Mouse (Mus musculus): ENCODE measurements around the gene Eif2b2. TPM values are rescaled to one million over a fixed set of nuclear protein-coding genes. Genes with fewer than 3 reads are reported as not detected.

Eif2b2 gene
- total and polyA plus RNA-seq, 3 experiments: 150 to 193 TPM; not detected in 1

DNA sequence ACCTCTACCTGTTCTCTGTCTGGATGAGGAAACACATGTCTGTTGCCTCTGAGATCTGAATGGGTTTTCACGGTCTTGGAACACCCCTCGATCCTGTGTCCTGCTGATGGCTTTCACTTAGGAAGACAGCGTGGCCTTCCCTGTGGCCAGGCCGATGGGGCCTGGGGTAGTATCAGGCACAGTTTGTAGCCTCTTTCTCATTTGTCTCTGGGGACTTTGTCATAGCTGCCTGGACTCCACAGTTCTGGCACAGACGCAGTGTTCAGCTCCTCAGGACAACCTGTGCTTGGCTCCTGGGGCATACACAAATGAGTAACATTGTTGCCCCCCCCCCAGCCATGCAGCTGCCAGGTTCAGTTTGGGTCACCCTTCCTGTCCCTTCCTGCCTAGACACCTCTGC lies 24.2 kb upstream of the Eif2b2 start:
- no peak for DNase-seq (ENCODE audit: low read depth, low spot score)
- peaks cover 0 to 8% of the 10 kb centered on the region in 2 experiments; a peak in 3 of 4 replicates for H3K4me1 ChIP-seq (ENCODE audit: control insufficient read depth in 1 of 2, insufficient read depth in 2 of 2, low read length in 2 of 2)
- no peak overlapping the region for H3K4me3 ChIP-seq (ENCODE audit: control insufficient read depth in 1 of 2, insufficient read depth in 1 of 2, low read depth in 2 of 2, low read length in 2 of 2)
- no peaks in the 10 kb centered on the region for H3K79me2 ChIP-seq (ENCODE audit: control insufficient read depth, insufficient read depth, low read length, poor library complexity)
- peaks cover 2 to 4% of the 10 kb centered on the region in 2 experiments; a peak in 2 of 4 replicates for H3K27me3 ChIP-seq (ENCODE audit: control insufficient read depth in 1 of 2, insufficient read depth in 2 of 2, low read length in 2 of 2)
- H3K9ac ChIP-seq (ENCODE audit: control insufficient read depth, low read depth, low read length, poor library complexity, severe bottlenecking): no peak overlapping the region
- no peak overlapping the region for H3K27ac ChIP-seq (ENCODE audit: control insufficient read depth, low read depth, low read length)
- TF ChIP-seq POLR2AphosphoS2 (IDR thresholded peaks at IDR 0.05; ENCODE audit: low read length): no peak
- TF ChIP-seq ETS1 (IDR thresholded peaks at IDR 0.05; ENCODE audit: low read depth, low read length): no peak
- no peaks in the 10 kb centered on the region for H3K9me3 ChIP-seq (replicated peaks; ENCODE audit: insufficient read depth, low read length)
- H3K36me3 ChIP-seq (ENCODE audit: control insufficient read depth in 1 of 2, insufficient read depth in 2 of 2, low read length in 2 of 2): no peaks in the 10 kb centered on the region; a peak in 1 of 4 replicates

DNA sequence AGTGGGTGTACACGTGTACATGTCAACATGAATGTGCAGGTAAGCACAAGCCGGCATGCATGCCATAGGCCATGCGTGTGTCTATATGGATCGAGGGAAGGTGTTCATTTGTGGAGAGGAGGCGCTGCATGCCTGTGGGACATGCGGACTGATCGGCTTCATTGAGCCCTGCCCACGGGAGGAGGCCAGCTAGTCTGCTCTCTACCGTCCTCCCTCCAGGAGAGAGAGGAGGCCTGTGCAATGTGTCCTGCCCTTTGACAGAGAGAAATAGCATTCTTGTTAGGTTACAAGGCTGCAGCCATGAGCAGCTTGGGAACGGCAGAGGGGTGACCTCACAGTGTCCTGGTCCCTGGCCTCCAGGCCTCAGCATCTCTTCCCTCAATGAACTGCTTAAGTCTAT lies 23.1 kb upstream of the Eif2b2 start:
- DNase-seq (ENCODE audit: low read depth, low spot score): no peak
- TF ChIP-seq TAL1 (IDR thresholded peaks at IDR 0.05; ENCODE audit: low read length): no peak
- TF ChIP-seq E2F4 (IDR thresholded peaks at IDR 0.05; ENCODE audit: borderline replicate concordance, low read depth, low read length): no peak
- TF ChIP-seq EP300 (IDR thresholded peaks at IDR 0.05; ENCODE audit: low read depth in 1 of 2, low read length in 2 of 2): no peak
- TF ChIP-seq ZKSCAN1 (IDR thresholded peaks at IDR 0.05; ENCODE audit: low read depth, low read length): no peak
- H3K4me1 ChIP-seq (ENCODE audit: control insufficient read depth in 1 of 2, insufficient read depth in 2 of 2, low read length in 2 of 2): peaks cover 0 to 5% of the 10 kb centered on the region in 2 experiments; a peak in 2 of 4 replicates
- no peak overlapping the region for H3K27ac ChIP-seq (ENCODE audit: control insufficient read depth, low read depth, low read length)
- H3K4me3 ChIP-seq (ENCODE audit: control insufficient read depth in 1 of 2, insufficient read depth in 1 of 2, low read depth in 2 of 2, low read length in 2 of 2): no peak overlapping the region
- H3K27me3 ChIP-seq (ENCODE audit: control insufficient read depth in 1 of 2, insufficient read depth in 2 of 2, low read length in 2 of 2): peaks cover 2 to 4% of the 10 kb centered on the region in 2 experiments; a peak in 2 of 4 replicates
- H3K79me2 ChIP-seq (ENCODE audit: control insufficient read depth, insufficient read depth, low read length, poor library complexity): no peaks in the 10 kb centered on the region
- no peaks in the 10 kb centered on the region for H3K36me3 ChIP-seq (ENCODE audit: control insufficient read depth in 1 of 2, insufficient read depth in 2 of 2, low read length in 2 of 2)
- H3K9ac ChIP-seq (ENCODE audit: control insufficient read depth, low read depth, low read length, poor library complexity, severe bottlenecking): no peak overlapping the region
- no peaks in the 10 kb centered on the region for H3K9me3 ChIP-seq (replicated peaks; ENCODE audit: insufficient read depth, low read length)

DNA sequence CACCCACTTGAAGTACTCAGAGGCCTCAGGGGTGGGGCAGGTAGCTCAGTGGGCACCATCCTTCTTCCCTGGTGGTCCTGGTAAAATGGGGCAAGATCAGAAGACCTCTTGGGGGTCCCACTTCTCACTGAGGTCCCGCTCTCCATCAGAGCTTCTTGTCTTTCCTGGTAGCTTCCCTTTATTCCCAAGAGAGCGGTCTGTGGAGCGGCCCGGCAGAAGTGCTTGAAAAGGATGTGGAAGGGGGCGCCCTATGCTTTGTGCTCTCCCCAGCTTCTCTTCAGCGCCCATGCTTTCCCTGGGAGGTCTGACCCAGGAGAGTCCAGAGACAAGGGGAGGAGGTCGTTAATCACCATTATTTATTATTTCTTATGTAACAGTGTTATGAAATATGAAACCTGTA lies 21.9 kb upstream of the Eif2b2 start:
- Histone ChIP-seq H3K4me1 (ENCODE audit: control insufficient read depth in 1 of 2, insufficient read depth in 2 of 2, low read length in 2 of 2) (peaks cover 0 to 5% of the 10 kb centered on the region in 2 experiments; a peak in 2 of 4 replicates), H3K79me2 (ENCODE audit: control insufficient read depth, insufficient read depth, low read length, poor library complexity) (no peaks in the 10 kb centered on the region), H3K4me3 (ENCODE audit: control insufficient read depth in 1 of 2, insufficient read depth in 1 of 2, low read depth in 2 of 2, low read length in 2 of 2) (no peak overlapping the region), H3K27ac (ENCODE audit: control insufficient read depth, low read depth, low read length) (no peak overlapping the region), H3K9ac (ENCODE audit: control insufficient read depth, low read depth, low read length, poor library complexity, severe bottlenecking) (no peak overlapping the region), H3K36me3 (ENCODE audit: control insufficient read depth in 1 of 2, insufficient read depth in 2 of 2, low read length in 2 of 2) (no peaks in the 10 kb centered on the region), H3K9me3 (replicated peaks; ENCODE audit: insufficient read depth, low read length) (no peaks in the 10 kb centered on the region), H3K27me3 (ENCODE audit: control insufficient read depth in 1 of 2, insufficient read depth in 2 of 2, low read length in 2 of 2) (peaks cover 3 to 4% of the 10 kb centered on the region in 2 experiments; a peak in 3 of 4 replicates)
- DNase-seq (ENCODE audit: low read depth, low spot score): no peak
- TF ChIP-seq MAX (IDR thresholded peaks at IDR 0.05; ENCODE audit: low read length) (no peak), USF2 (IDR thresholded peaks at IDR 0.05; ENCODE audit: borderline replicate concordance in 1 of 2, insufficient read depth in 1 of 2, low read depth in 1 of 2, low read length in 2 of 2) (no peak), JUND (IDR thresholded peaks at IDR 0.05; ENCODE audit: low read depth, low read length) (no peak), UBTF (IDR thresholded peaks at IDR 0.05; ENCODE audit: borderline replicate concordance, insufficient read depth, low read depth, low read length) (no peak), USF1 (IDR thresholded peaks at IDR 0.05; ENCODE audit: low read depth, low read length) (no peak), RAD21 (IDR thresholded peaks at IDR 0.05; ENCODE audit: low read depth, low read length) (no peak), SMC3 (IDR thresholded peaks at IDR 0.05; ENCODE audit: low read depth, low read length) (no peak), POLR2A (IDR thresholded peaks at IDR 0.05; ENCODE audit: control insufficient read depth in 1 of 2, insufficient read depth in 1 of 2, low read depth in 1 of 2, low read length in 2 of 2, poor library complexity in 1 of 2) (no peak), ETS1 (IDR thresholded peaks at IDR 0.05; ENCODE audit: low read depth, low read length) (no peak), MXI1 (IDR thresholded peaks at IDR 0.05; ENCODE audit: low read depth, low read length) (no peak), MEF2A (IDR thresholded peaks at IDR 0.05; ENCODE audit: extremely low read depth, insufficient replicate concordance, low read depth, low read length, poor library complexity, severe bottlenecking) (no peak), MYB (IDR thresholded peaks at IDR 0.05; ENCODE audit: low read depth, low read length) (no peak)
